Mouse (Mus musculus): Measurements from ENCODE around the gene Atp5j2. TPM values are rescaled to one million over a fixed set of nuclear protein-coding genes. Genes with fewer than 3 reads are reported as not detected.
"Not testable (repeated sequence)": the region's sequence is repeated elsewhere in the genome, so short reads cannot be mapped to it uniquely, and the experiment has no call there.

Gene Atp5j2
- polyA plus RNA-seq, 1 experiment from 2014 or later, result 582 TPM

- no peaks in the 10 kb centered on the region for H3K27me3 ChIP-seq (ENCODE audit: insufficient read depth, poor library complexity, severe bottlenecking)
- no peak for DNase-seq (ENCODE audit: low spot score)
- peaks cover 84% of the 10 kb centered on the region for H3K36me3 ChIP-seq
- 95% methylated on average over 3 of the region's 3 CpGs for WGBS
- no peaks in the 10 kb centered on the region for H3K9me3 ChIP-seq
- H3K4me3 ChIP-seq, result no peak overlapping the region
- H3K27ac ChIP-seq, result no peak overlapping the region
- H3K4me1 ChIP-seq (replicated peaks), result no peaks in the 10 kb centered on the region
These were observed 21.6 kb upstream of the Atp5j2 start for GRCm38 (mm10) chr5:145213505-145213904.

GRCm38 (mm10) chr5:145212216-145212615 lies 20.4 kb upstream of the Atp5j2 start:
- DNase-seq (ENCODE audit: low spot score), result no peak
- no peak overlapping the region for H3K4me3 ChIP-seq
- no peak overlapping the region for H3K27ac ChIP-seq
- peaks cover 87% of the 10 kb centered on the region for H3K36me3 ChIP-seq
- H3K9me3 ChIP-seq, result no peaks in the 10 kb centered on the region
- WGBS, result 94% methylated on average over 4 of the region's 4 CpGs
- H3K27me3 ChIP-seq (ENCODE audit: insufficient read depth, poor library complexity, severe bottlenecking), result no peaks in the 10 kb centered on the region
- no peaks in the 10 kb centered on the region for H3K4me1 ChIP-seq (replicated peaks)

GRCm38 (mm10) chr5:145211340-145211739 lies 19.5 kb upstream of the Atp5j2 start:
- WGBS, result 94% methylated on average over 4 of the region's 4 CpGs
- H3K27ac ChIP-seq, result no peak overlapping the region
- DNase-seq (ENCODE audit: low spot score), result no peak
- no peaks in the 10 kb centered on the region for H3K27me3 ChIP-seq (ENCODE audit: insufficient read depth, poor library complexity, severe bottlenecking)
- no peaks in the 10 kb centered on the region for H3K9me3 ChIP-seq
- H3K4me1 ChIP-seq (replicated peaks), result no peaks in the 10 kb centered on the region
- H3K4me3 ChIP-seq, result no peak overlapping the region
- peaks cover 93% of the 10 kb centered on the region for H3K36me3 ChIP-seq

- not testable (repeated sequence) for DNase-seq (ENCODE audit: low spot score); H3K4me1 ChIP-seq (replicated peaks); H3K27me3 ChIP-seq (ENCODE audit: insufficient read depth, poor library complexity, severe bottlenecking); H3K27ac ChIP-seq; H3K9me3 ChIP-seq; H3K4me3 ChIP-seq
- peaks cover 66% of the 10 kb centered on the region for H3K36me3 ChIP-seq
- 46% methylated on average over 11 of the region's 11 CpGs for WGBS
These were observed 16.5 kb upstream of the Atp5j2 start for GRCm38 (mm10) chr5:145208391-145208790.

- Histone ChIP-seq H3K4me1 (replicated peaks) (peaks cover 14% of the 10 kb centered on the region), H3K36me3 (peaks cover 62% of the 10 kb centered on the region), H3K4me3 (no peak overlapping the region), H3K9me3 (no peaks in the 10 kb centered on the region), H3K27me3 (ENCODE audit: insufficient read depth, poor library complexity, severe bottlenecking) (no peaks in the 10 kb centered on the region), H3K27ac (no peak overlapping the region)
- DNase-seq (ENCODE audit: low spot score), result no peak
- 85% methylated on average over 6 of the region's 6 CpGs for WGBS
These were observed 16.1 kb upstream of the Atp5j2 start for GRCm38 (mm10) chr5:145207954-145208353.

GRCm38 (mm10) chr5:145207385-145207784 lies 15.5 kb upstream of the Atp5j2 start:
- Histone ChIP-seq H3K27me3 (ENCODE audit: insufficient read depth, poor library complexity, severe bottlenecking) (no peaks in the 10 kb centered on the region), H3K4me3 (no peak overlapping the region), H3K4me1 (replicated peaks) (peaks cover 16% of the 10 kb centered on the region), H3K36me3 (peaks cover 56% of the 10 kb centered on the region), H3K9me3 (no peaks in the 10 kb centered on the region), H3K27ac (no peak overlapping the region)
- DNase-seq (ENCODE audit: low spot score), result no peak
- WGBS, result 95% methylated on average over 6 of the region's 6 CpGs

- H3K36me3 ChIP-seq, result peaks cover 34% of the 10 kb centered on the region
- H3K27me3 ChIP-seq (ENCODE audit: insufficient read depth, poor library complexity, severe bottlenecking), result no peaks in the 10 kb centered on the region
- WGBS, result 23% methylated on average over 9 of the region's 9 CpGs
- no peaks in the 10 kb centered on the region for H3K9me3 ChIP-seq
- H3K27ac ChIP-seq, result no peak overlapping the region; the same call in 1 of the 2 replicates
- no peak for DNase-seq (ENCODE audit: low spot score)
- H3K4me1 ChIP-seq (replicated peaks), result peaks cover 30% of the 10 kb centered on the region
- H3K4me3 ChIP-seq, result peak overlapping the region; percentile 71
These were observed 13.2 kb upstream of the Atp5j2 start for GRCm38 (mm10) chr5:145205041-145205440.

GRCm38 (mm10) chr5:145203936-145204691 lies 12.3 kb upstream of the Atp5j2 start, which contains the start of gene Zkscan5:
Zkscan5 (plus strand) TSS chr5:145204562.
- WGBS, result under 1% methylated on average over 22 of the region's 22 CpGs

GRCm38 (mm10) chr5:145202446-145202845 lies 10.6 kb upstream of the Atp5j2 start:
- H3K4me3 ChIP-seq, result no peak overlapping the region
- DNase-seq (ENCODE audit: low spot score), result no peak
- 53% methylated on average over 3 of the region's 3 CpGs for WGBS
- no peaks in the 10 kb centered on the region for H3K9me3 ChIP-seq
- H3K4me1 ChIP-seq (replicated peaks), result peaks cover 30% of the 10 kb centered on the region
- H3K27me3 ChIP-seq (ENCODE audit: insufficient read depth, poor library complexity, severe bottlenecking), result no peaks in the 10 kb centered on the region
- peaks cover 11% of the 10 kb centered on the region for H3K36me3 ChIP-seq
- no peak overlapping the region for H3K27ac ChIP-seq

More at GRCm38 (mm10) chr5:145203936-145204691, 12.3 kb upstream of the Atp5j2 start, which contains the start of gene Zkscan5:
- H3K36me3 ChIP-seq, result peaks cover 26% of the 10 kb centered on the region
- peak; percentile 98 for DNase-seq (ENCODE audit: low spot score)
- H3K27me3 ChIP-seq (ENCODE audit: insufficient read depth, poor library complexity, severe bottlenecking), result no peaks in the 10 kb centered on the region
- H3K27ac ChIP-seq, result peak within 1 kb of the TSS; percentile 87
- peak within 1 kb of the TSS; percentile 71 for H3K4me3 ChIP-seq
- H3K4me1 ChIP-seq (replicated peaks), result peaks cover 30% of the 10 kb centered on the region
- H3K9me3 ChIP-seq, result no peaks in the 10 kb centered on the region

- no peaks in the 10 kb centered on the region for H3K27me3 ChIP-seq (ENCODE audit: insufficient read depth, poor library complexity, severe bottlenecking)
- H3K4me3 ChIP-seq, result peak within 1 kb of the TSS; percentile 87
- H3K9me3 ChIP-seq, result no peaks in the 10 kb centered on the region
- 2% methylated on average over 37 of the region's 37 CpGs for WGBS
- H3K4me1 ChIP-seq (replicated peaks), result peaks cover 30% of the 10 kb centered on the region
- peak; percentile 79 for DNase-seq (ENCODE audit: low spot score)
- peak within 1 kb of the TSS; percentile 82 for H3K27ac ChIP-seq
- peaks cover under 1% of the 10 kb centered on the region; the same call in 1 of the 2 replicates for H3K36me3 ChIP-seq
These were observed 9.6 kb upstream of the Atp5j2 start, which contains the start of gene Zkscan14 for GRCm38 (mm10) chr5:145201321-145201991. Zkscan14 (minus strand) TSS chr5:145201868.

GRCm38 (mm10) chr5:145200387-145200786 lies 8.5 kb upstream of the Atp5j2 start:
- no peaks in the 10 kb centered on the region for H3K9me3 ChIP-seq
- H3K27ac ChIP-seq, result no peak overlapping the region
- no peaks in the 10 kb centered on the region for H3K27me3 ChIP-seq (ENCODE audit: insufficient read depth, poor library complexity, severe bottlenecking)
- peaks cover 10% of the 10 kb centered on the region for H3K36me3 ChIP-seq
- peaks cover 25% of the 10 kb centered on the region for H3K4me1 ChIP-seq (replicated peaks)
- DNase-seq (ENCODE audit: low spot score), result no peak
- H3K4me3 ChIP-seq, result peak overlapping the region; percentile 87; the same call in 1 of the 2 replicates
- whole genome bisulfite sequencing, result 79% methylated on average over 7 of the region's 7 CpGs

GRCm38 (mm10) chr5:145190875-145191798 lies 725 bp downstream of the Atp5j2 start:
- Histone ChIP-seq H3K27me3 (ENCODE audit: insufficient read depth, poor library complexity, severe bottlenecking) (no peaks in the 10 kb centered on the region), H3K4me3 (peak overlapping the region; percentile 95), H3K27ac (peak overlapping the region; percentile 98), H3K36me3 (peaks cover 62% of the 10 kb centered on the region), H3K4me1 (replicated peaks) (peaks cover 22% of the 10 kb centered on the region), H3K9me3 (no peaks in the 10 kb centered on the region)
- 1% methylated on average over 41 of the region's 41 CpGs for WGBS
- peak; percentile 93 for DNase-seq (ENCODE audit: low spot score)
